9 mouse cellular contexts compared by ENCODE assay signal in genomic region chr1:74016618-74017017, GRCm38 (mm10).
DNase-seq lines count a peak whose midpoint lies in the region; ATAC-seq and TF ChIP-seq lines count a peak whose summit lies in the region.
"Had no signal": no experiment of that assay in that cellular context is flagged by ENCODE, and none has a peak within 500 bp of the region (broad histone marks: within the 10 kb centered on the region; RNA-seq: fewer than 3 reads in every experiment).

No protein-coding gene starts in this region.

- no peak for TF ChIP-seq CTCF in gastrocnemius, adult 2 months (IDR thresholded peaks at IDR 0.05)
- TF ChIP-seq CTCF in C2C12 (IDR thresholded peaks at IDR 0.05; ENCODE audit: control insufficient read depth, insufficient read depth, insufficient read length) = no peak

- H3K4me2 ChIP-seq in heart, embryonic 12.5 days = 0 out of 2 replicates have a peak overlapping the region, but pooled peaks have one; percentile 0
- H3K4me2 ChIP-seq in limb, embryonic 15.5 days = no peak overlapping the region
- no peak overlapping the region for H3K4me2 ChIP-seq in forebrain, embryonic 11.5 days (ENCODE audit: low read depth, low read length, severe bottlenecking)

- peak overlapping the region; percentile 46 for H3ac ChIP-seq in C2C12 (ENCODE audit: control insufficient read depth, insufficient read length, low read depth)

- H3K9ac ChIP-seq in heart, embryonic 12.5 days = peak overlapping the region; percentile 31; the same call in 1 of the 2 replicates
- no peak overlapping the region for H3K9ac ChIP-seq in limb, embryonic 15.5 days
- no peak overlapping the region for H3K9ac ChIP-seq in forebrain, embryonic 11.5 days (ENCODE audit: low read length)
- H3K9ac ChIP-seq: liver, embryonic 14.5 days had no signal

- H3K79me2 ChIP-seq in C2C12 (ENCODE audit: control insufficient read depth, insufficient read depth) = peaks cover 79% of the 10 kb centered on the region

- peak; percentile 55 for DNase-seq in gastrocnemius, adult 2 months
- DNase-seq in gastrocnemius, postnatal 14 days = no peak
- DNase-seq in MN1 (ENCODE audit: low spot score) = no peak
- DNase-seq in ovary, adult 18-20 months (ENCODE audit: low spot score) = no peak
- DNase-seq in forebrain, embryonic 11.5 days (ENCODE audit: low spot score) = no peak

- no peaks in the 10 kb centered on the region for H3K9me3 ChIP-seq in heart, embryonic 12.5 days (replicated peaks)
- H3K9me3 ChIP-seq in limb, embryonic 15.5 days = no peaks in the 10 kb centered on the region
- no peaks in the 10 kb centered on the region for H3K9me3 ChIP-seq in forebrain, embryonic 11.5 days (ENCODE audit: control insufficient read depth, low read length)

- H3K27me3 ChIP-seq in C2C12 (ENCODE audit: control insufficient read depth, insufficient read depth, insufficient read length) = no peaks in the 10 kb centered on the region
- H3K27me3 ChIP-seq in heart, embryonic 12.5 days (replicated peaks) = no peaks in the 10 kb centered on the region
- H3K27me3 ChIP-seq in limb, embryonic 15.5 days = no peaks in the 10 kb centered on the region
- no peaks in the 10 kb centered on the region for H3K27me3 ChIP-seq in forebrain, embryonic 11.5 days (ENCODE audit: control insufficient read depth, insufficient read depth, low read length)

- ATAC-seq in heart, embryonic 12.5 days (ENCODE audit: insufficient number of reproducible peaks, low FRiP score) = no peak
- ATAC-seq in limb, embryonic 15.5 days (ENCODE audit: insufficient number of reproducible peaks, low FRiP score, low TSS enrichment, low read depth) = no peak
- no peak for ATAC-seq in forebrain, embryonic 11.5 days (replicated peaks; ENCODE audit: low FRiP score)

- peaks cover 92% of the 10 kb centered on the region for H3K4me1 ChIP-seq in heart, embryonic 12.5 days (replicated peaks)
- peaks cover 58% of the 10 kb centered on the region for H3K4me1 ChIP-seq in limb, embryonic 15.5 days
- H3K4me1 ChIP-seq in forebrain, embryonic 11.5 days (replicated peaks; ENCODE audit: control insufficient read depth, insufficient read depth, low read length) = no peaks in the 10 kb centered on the region

- H3K79me3 ChIP-seq in C2C12 (ENCODE audit: low read depth) = peaks cover 30% of the 10 kb centered on the region

- H3K36me3 ChIP-seq in C2C12 (ENCODE audit: control insufficient read depth, insufficient read depth) = peaks cover 26% of the 10 kb centered on the region
- peaks cover 21% of the 10 kb centered on the region for H3K36me3 ChIP-seq in heart, embryonic 12.5 days
- peaks cover 2% of the 10 kb centered on the region; the same call in 1 of the 2 replicates for H3K36me3 ChIP-seq in limb, embryonic 15.5 days
- H3K36me3 ChIP-seq in forebrain, embryonic 11.5 days (ENCODE audit: control insufficient read depth, insufficient read depth, low read length) = no peaks in the 10 kb centered on the region

- peak overlapping the region; percentile 37 for H3K4me3 ChIP-seq in gastrocnemius, adult 2 months
- no peak overlapping the region for H3K4me3 ChIP-seq in C2C12 (ENCODE audit: insufficient read depth, poor library complexity, severe bottlenecking)
- H3K4me3 ChIP-seq in heart, embryonic 12.5 days = no peak overlapping the region
- no peak overlapping the region for H3K4me3 ChIP-seq in limb, embryonic 15.5 days
- no peak overlapping the region for H3K4me3 ChIP-seq in forebrain, embryonic 11.5 days (ENCODE audit: low read depth, low read length)

- peak overlapping the region; percentile 91 for H3K27ac ChIP-seq in gastrocnemius, adult 2 months
- peak overlapping the region; percentile 74 for H3K27ac ChIP-seq in heart, embryonic 12.5 days (ENCODE audit: poor library complexity, severe bottlenecking)
- H3K27ac ChIP-seq in limb, embryonic 15.5 days = peak overlapping the region; percentile 24; the same call in 1 of the 2 replicates
- no peak overlapping the region for H3K27ac ChIP-seq in forebrain, embryonic 11.5 days (ENCODE audit: low read depth, low read length)
- H3K27ac ChIP-seq: liver, embryonic 14.5 days had no signal

- intact Hi-C loops in gastrocnemius, adult 2 months (cut with DNase I) = no loop called here
- intact Hi-C loops in gastrocnemius, postnatal 14 days (cut with DNase I; ENCODE audit: low total_unique reads) = no loop called here

- WGBS in heart, embryonic 12.5 days = 65% methylated on average over 5 of the region's 5 CpGs
- whole genome bisulfite sequencing in limb, embryonic 15.5 days = 71% methylated on average over 5 of the region's 5 CpGs
- WGBS in forebrain, embryonic 11.5 days = 89% methylated on average over 5 of the region's 5 CpGs

TF ChIP-seq in C2C12, 6 proteins besides CTCF, POLR2A, EP300 and RAD21:
- TF ChIP-seq MYOG (IDR thresholded peaks at IDR 0.05; ENCODE audit: control insufficient read depth, extremely low read depth, insufficient read length) = no peak
- TF ChIP-seq CEBPB (IDR thresholded peaks at IDR 0.05; ENCODE audit: low read depth) = no peak
- peak; percentile 64 for TF ChIP-seq USF1 (IDR thresholded peaks at IDR 0.05; ENCODE audit: low read depth)
- peak; percentile 16 for TF ChIP-seq MYOD1 (IDR thresholded peaks at IDR 0.05; ENCODE audit: control insufficient read depth, insufficient read length, low read depth)
- peak; percentile 85 for TF ChIP-seq MAX (IDR thresholded peaks at IDR 0.05)
- no peak for TF ChIP-seq FOSL1 (IDR thresholded peaks at IDR 0.05; ENCODE audit: insufficient read depth, low read length, poor library complexity, severe bottlenecking)
